Mouse (Mus musculus) G1E (cell line): Measurements from ENCODE around the gene Fgfr2. TPM values are rescaled to one million over a fixed set of nuclear protein-coding genes. Genes with fewer than 3 reads are reported as not detected.

ENCODE experiments used
- ATAC-seq: 2 replicates; pipeline ENCODE4 v1.8.0; 2016; ENCODE audit warnings: mild to moderate bottlenecking; ENCODE audit not compliant: insufficient number of reproducible peaks, poor library complexity, low FRiP score, severe bottlenecking; ENCODE audit errors: extremely low read depth
- DNase-seq: peaks from one replicate; pipeline ENCODE4 v3.0.0; 2012; ENCODE audit warnings: low spot score
- H3K27me3 ChIP-seq: 2 replicates; pipeline ENCODE4 v1.6.1; 2012; ENCODE audit warnings: mild to moderate bottlenecking, low read length, inconsistent platforms; ENCODE audit not compliant: insufficient read depth
- H3K36me3 ChIP-seq: replicated peaks from 2 replicates; pipeline ENCODE3; 2012; ENCODE audit warnings: mild to moderate bottlenecking, inconsistent platforms
- H3K4me1 ChIP-seq: 2 replicates; pipeline ENCODE4 v1.6.1; 2012; ENCODE audit warnings: low read depth, low read length, inconsistent platforms, mixed read lengths; ENCODE audit not compliant: insufficient read depth
- H3K4me3 ChIP-seq: 2 replicates; pipeline ENCODE4 v1.5.1; 2012; ENCODE audit warnings: low read depth, mild to moderate bottlenecking, inconsistent platforms, low read length, moderate library complexity, mixed read lengths
- H3K9me3 ChIP-seq: replicated peaks from 2 replicates; pipeline ENCODE4 v1.6.1; 2012; ENCODE audit warnings: inconsistent platforms
- CTCF ChIP-seq: IDR thresholded peaks from 2 replicates; pipeline ENCODE4 v1.5.1; 2012; ENCODE audit warnings: low read depth, low read length, inconsistent platforms, mixed read lengths
- GATA1 ChIP-seq: IDR thresholded peaks from 2 replicates; pipeline ENCODE4 v1.6.1; 2012; ENCODE audit warnings: borderline replicate concordance, low read length, inconsistent platforms, mixed read lengths
- GATA2 ChIP-seq: IDR thresholded peaks from 2 replicates; pipeline ENCODE4 v1.6.1; 2012; ENCODE audit warnings: low read depth, low read length, inconsistent platforms, borderline replicate concordance
- POLR2AphosphoS5 ChIP-seq: IDR thresholded peaks from 2 replicates; pipeline ENCODE4 v1.6.1; 2012; ENCODE audit warnings: low read depth, low read length, inconsistent platforms; ENCODE audit not compliant: insufficient replicate concordance
- TAL1 ChIP-seq: conservative IDR thresholded peaks from 2 replicates; pipeline ENCODE4 v1.6.1; 2012; ENCODE audit warnings: low read depth, low read length, inconsistent platforms, mixed read lengths
- polyA plus RNA-seq: library from polyadenylated mRNA; stranded (reverse); fragments of >175 nt; gene quantifications from 2 replicates; pipeline ENCODE4 v1.2.3, GENCODE M21; 2012
- total RNA-seq, 2 experiments: library from RNA; stranded (forward) in 1 of 2; stranded (reverse) in 1 of 2; fragments of 200-1000 nt in 1 of 2; fragments of >200 nt in 1 of 2; fragmentation: Nextera tagmentation in 1 of 2; gene quantifications; 2 replicates each; pipeline ENCODE4 v1.2.3; 2014 to 2017

Gene Fgfr2
- total and polyA plus RNA-seq, 3 experiments: 0.22 TPM; not detected in 2

DNA sequence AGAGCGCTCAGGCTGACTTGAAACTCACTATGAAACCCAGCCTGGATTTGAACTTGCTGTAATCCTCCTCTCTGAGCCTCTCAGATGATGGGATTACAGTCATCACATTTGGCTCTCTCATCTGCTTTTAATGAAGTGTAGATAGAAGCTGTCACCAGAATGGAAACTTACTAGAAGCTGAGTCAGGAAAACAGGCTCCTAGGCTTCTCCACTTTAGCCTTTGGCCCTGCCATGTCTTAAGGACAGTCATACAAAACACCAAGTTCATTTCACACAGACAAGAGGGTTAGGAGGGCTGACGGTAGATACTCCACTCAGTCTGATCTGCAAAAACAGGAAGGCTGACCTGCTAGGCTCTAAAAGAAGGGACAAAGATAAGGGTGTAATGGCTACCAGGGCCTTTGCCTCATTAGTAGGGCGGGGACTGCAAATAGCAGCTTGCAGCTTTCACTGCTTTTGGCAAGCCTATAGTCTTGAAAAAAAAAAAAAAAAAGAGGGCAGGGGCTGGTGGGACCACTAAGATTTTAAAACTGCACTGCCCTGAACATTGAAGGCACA lies 357.4 kb downstream of the Fgfr2 start:
- no peaks in the 10 kb centered on the region for H3K9me3 ChIP-seq
- TF ChIP-seq POLR2AphosphoS5 (no peak), TAL1 (no peak), GATA1 (no peak), CTCF (no peak), GATA2 (no peak)
- H3K4me3 ChIP-seq: no peak overlapping the region
- H3K4me1 ChIP-seq: peaks cover 56% of the 10 kb centered on the region
- no peak for DNase-seq
- H3K27me3 ChIP-seq: no peaks in the 10 kb centered on the region
- peaks cover 92% of the 10 kb centered on the region for H3K36me3 ChIP-seq
- ATAC-seq: no peak

DNA sequence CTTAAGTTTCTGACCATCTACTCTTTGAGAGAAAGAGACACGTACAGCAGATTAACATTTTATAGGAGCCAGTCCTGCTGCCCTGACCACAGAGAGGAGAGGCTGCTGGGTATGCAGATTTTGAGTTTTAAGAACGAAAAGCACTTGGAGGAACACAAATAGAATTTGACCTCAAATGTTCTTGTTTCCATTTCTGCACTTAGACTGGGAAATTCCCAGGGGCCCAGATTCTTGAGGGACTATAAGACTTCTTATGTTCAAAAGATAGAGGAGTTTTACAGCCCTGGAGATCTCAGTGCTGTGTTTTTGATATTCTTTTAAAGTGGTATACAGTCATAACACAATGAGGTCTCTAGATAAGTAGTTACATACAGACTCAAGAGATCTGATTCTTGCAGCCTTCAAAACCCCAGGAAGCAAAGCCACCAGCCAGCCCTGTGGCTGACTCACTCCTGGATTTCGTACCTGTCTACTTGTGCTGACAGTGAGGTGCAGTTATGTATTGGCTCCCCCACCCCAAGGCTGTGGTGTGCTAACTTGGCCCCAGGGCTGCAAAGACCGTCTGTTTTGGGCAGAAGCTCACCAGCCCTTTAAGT lies 358.2 kb downstream of the Fgfr2 start:
- Histone ChIP-seq H3K4me1 (peaks cover 50% of the 10 kb centered on the region), H3K36me3 (peaks cover 92% of the 10 kb centered on the region), H3K4me3 (no peak overlapping the region), H3K27me3 (no peaks in the 10 kb centered on the region), H3K9me3 (no peaks in the 10 kb centered on the region)
- no peak for TF ChIP-seq TAL1
- no peak for DNase-seq
- ATAC-seq: no peak

DNA sequence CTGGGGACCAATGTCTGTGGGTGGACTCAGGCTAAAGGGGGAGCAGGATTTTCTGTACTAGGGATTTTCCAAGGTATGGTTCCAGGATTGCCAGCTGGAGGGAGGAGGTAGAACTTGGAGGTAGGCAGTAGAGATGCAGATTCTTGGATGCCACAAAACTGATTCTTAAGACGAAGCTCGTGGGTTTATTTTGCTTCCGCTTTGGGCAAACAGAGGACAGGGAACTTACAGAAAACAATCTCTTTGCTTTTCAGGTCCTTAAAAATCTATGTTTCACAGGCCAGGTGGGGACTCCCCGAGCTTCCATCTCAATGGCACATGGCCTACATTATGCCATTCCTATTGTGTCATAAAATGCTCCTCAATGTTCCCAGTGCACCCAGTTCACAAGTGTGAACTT lies 358.8 kb downstream of the Fgfr2 start:
- TF ChIP-seq TAL1 (no peak), CTCF (no peak), GATA2 (no peak), GATA1 (no peak), POLR2AphosphoS5 (no peak)
- Histone ChIP-seq H3K9me3 (no peaks in the 10 kb centered on the region), H3K27me3 (no peaks in the 10 kb centered on the region), H3K4me1 (peaks cover 45% of the 10 kb centered on the region), H3K4me3 (no peak overlapping the region), H3K36me3 (peaks cover 92% of the 10 kb centered on the region)
- no peak for ATAC-seq
- no peak for DNase-seq

DNA sequence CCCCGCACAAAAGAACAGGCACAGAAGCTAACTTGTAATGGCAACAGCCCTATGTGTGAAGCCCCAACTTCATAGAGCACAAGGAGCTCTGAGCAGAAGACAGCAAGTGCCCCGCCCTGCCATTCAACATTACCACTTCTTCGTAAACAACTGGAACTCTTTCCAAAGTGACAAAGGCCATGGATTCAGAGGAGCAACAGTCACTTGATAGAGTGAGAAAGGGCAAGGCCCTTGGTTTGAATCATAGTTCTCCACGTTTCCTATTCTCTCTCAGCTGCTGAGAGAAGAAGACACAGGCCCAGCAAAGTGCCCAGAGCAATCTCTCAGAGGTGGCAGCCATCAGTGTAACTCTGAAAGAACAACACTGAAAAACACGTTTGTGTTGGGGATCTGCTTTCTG lies 359.2 kb downstream of the Fgfr2 start:
- Histone ChIP-seq H3K36me3 (peaks cover 92% of the 10 kb centered on the region), H3K4me3 (no peak overlapping the region), H3K9me3 (no peaks in the 10 kb centered on the region), H3K27me3 (no peaks in the 10 kb centered on the region), H3K4me1 (peaks cover 41% of the 10 kb centered on the region)
- no peak for ATAC-seq
- no peak for DNase-seq
- no peak for TF ChIP-seq GATA1
- TF ChIP-seq GATA2: no peak

DNA sequence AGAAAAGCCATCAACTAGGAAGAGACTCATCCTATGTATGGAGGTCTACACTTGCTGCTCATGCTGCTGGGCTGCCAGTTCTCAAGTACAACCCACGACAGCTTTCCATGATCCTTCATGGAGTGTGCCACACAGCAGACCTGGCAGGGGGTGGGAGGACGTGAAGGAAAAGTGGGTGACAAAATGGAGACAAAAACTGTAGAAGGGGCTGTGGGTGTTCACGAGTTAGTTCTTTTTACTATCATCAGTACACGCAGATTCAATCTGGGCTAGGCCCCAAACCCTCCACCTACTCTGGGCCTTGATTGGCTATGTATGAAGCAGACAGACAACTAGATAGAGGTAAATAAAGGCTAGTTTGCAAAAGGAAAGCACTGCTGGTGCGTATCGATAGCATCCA lies 359.8 kb downstream of the Fgfr2 start:
- no peak for ATAC-seq
- no peak for TF ChIP-seq POLR2AphosphoS5
- no peak for TF ChIP-seq TAL1
- no peak for TF ChIP-seq GATA2
- no peak for TF ChIP-seq GATA1
- no peak for TF ChIP-seq CTCF
- H3K4me1 ChIP-seq: peaks cover 36% of the 10 kb centered on the region
- DNase-seq: no peak
- H3K9me3 ChIP-seq: no peaks in the 10 kb centered on the region
- peaks cover 92% of the 10 kb centered on the region for H3K36me3 ChIP-seq
- no peaks in the 10 kb centered on the region for H3K27me3 ChIP-seq
- H3K4me3 ChIP-seq: no peak overlapping the region

DNA sequence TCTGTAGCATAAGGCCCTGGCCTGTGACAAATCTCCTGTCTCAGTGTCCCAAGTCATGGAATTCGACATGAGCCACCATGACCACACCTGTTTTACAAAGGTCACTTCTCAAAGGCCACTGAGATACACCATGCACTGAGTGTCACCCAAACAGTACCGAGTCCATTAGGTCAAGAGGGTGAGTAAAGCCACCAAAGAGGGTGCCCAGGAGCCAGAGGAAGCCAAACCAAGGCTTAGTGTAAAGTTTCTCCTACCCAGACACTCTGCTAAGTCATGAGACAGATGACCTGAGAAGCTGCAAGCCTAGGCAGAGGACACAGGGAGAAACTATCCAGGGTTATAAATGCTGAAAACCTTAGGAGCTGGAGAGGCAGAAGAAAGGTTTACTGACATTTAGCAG lies 361.7 kb downstream of the Fgfr2 start:
- H3K36me3 ChIP-seq: peaks cover 94% of the 10 kb centered on the region
- TF ChIP-seq POLR2AphosphoS5 (no peak), CTCF (no peak), TAL1 (no peak), GATA1 (no peak)
- peaks cover 31% of the 10 kb centered on the region for H3K4me1 ChIP-seq
- no peaks in the 10 kb centered on the region for H3K27me3 ChIP-seq
- no peak overlapping the region for H3K4me3 ChIP-seq
- no peak for DNase-seq
- H3K9me3 ChIP-seq: no peaks in the 10 kb centered on the region
- no peak for ATAC-seq
